Mouse (Mus musculus): Measurements from ENCODE around the gene Ccdc162. TPM values are rescaled to one million over a fixed set of nuclear protein-coding genes. Genes with fewer than 3 reads are reported as not detected.

Ccdc162 gene
- polyA plus RNA-seq, 1 experiment from 2014 or later, result 0.77 TPM

GRCm38 (mm10) chr10:41544481-41545190 lies 171.8 kb downstream of the Ccdc162 start:
- Histone ChIP-seq H3K27me3 (no peaks in the 10 kb centered on the region), H3K27ac (no peak overlapping the region), H3K4me1 (peaks cover 13% of the 10 kb centered on the region), H3K9ac (no peak overlapping the region), H3K9me3 (peaks cover 5% of the 10 kb centered on the region; the same call in 1 of the 2 replicates), H3K4me2 (no peak overlapping the region), H3K36me3 (no peaks in the 10 kb centered on the region), H3K4me3 (no peak overlapping the region)
- WGBS, result 11% methylated on average over 7 of the region's 7 CpGs
- ATAC-seq (ENCODE audit: borderline replicate concordance, extremely low read depth, low FRiP score, low TSS enrichment), result 0 out of 2 replicates have a peak, but pooled peaks have one; percentile 39

DNA sequence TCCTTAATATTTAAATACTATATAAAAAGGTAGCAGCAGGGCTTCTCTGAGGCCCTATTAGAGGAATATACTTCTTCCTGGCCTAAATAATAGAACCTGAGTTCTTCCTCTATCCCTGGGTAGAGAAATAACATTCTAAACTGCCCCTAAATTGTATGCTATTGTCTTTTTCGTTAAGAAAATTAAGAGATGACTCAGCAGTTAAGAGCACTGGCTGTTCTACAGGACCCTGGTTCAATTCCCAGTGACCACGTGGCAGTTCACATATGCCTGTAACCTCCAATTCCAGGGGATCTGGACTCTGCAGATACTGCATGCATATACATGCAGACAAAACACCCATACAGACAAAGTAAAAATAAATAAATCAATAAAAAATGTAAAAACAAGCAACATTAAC lies 172.6 kb downstream of the Ccdc162 start:
- WGBS, result 62% methylated on average over 2 of the region's 2 CpGs

DNA sequence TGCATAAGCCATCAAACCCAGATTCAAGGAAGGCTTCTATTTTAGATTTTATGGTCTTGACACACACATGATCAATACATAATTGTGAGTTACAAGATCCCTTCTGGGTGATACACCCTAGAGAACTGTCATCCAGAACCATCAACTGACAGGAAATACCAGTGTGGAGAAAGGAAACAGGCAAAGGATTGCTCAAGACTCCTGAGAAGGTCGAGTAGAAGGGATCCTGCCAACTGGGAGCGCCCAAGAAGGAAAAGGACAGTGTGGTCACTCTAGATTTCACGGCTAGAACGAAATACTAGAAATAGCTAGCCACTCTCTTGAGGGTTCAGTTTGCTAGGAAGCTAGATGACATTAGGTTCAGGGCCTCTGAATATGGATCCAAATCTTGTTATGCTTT lies 173.0 kb downstream of the Ccdc162 start:
- peaks cover 13% of the 10 kb centered on the region for H3K4me1 ChIP-seq
- H3K4me2 ChIP-seq, result no peak overlapping the region
- H3K27ac ChIP-seq, result no peak overlapping the region
- no peaks in the 10 kb centered on the region for H3K27me3 ChIP-seq
- H3K36me3 ChIP-seq, result no peaks in the 10 kb centered on the region
- WGBS, result 74% methylated on average over 4 of the region's 4 CpGs
- H3K4me3 ChIP-seq, result no peak overlapping the region
- H3K9me3 ChIP-seq, result no peaks in the 10 kb centered on the region
- no peak for ATAC-seq (ENCODE audit: borderline replicate concordance, extremely low read depth, low FRiP score, low TSS enrichment)
- no peak overlapping the region for H3K9ac ChIP-seq

More for the DNA sequence above, 172.6 kb downstream of the Ccdc162 start:
- Histone ChIP-seq H3K9me3 (no peaks in the 10 kb centered on the region), H3K27me3 (no peaks in the 10 kb centered on the region), H3K4me2 (no peak overlapping the region), H3K36me3 (no peaks in the 10 kb centered on the region), H3K4me1 (peaks cover 13% of the 10 kb centered on the region), H3K27ac (no peak overlapping the region), H3K9ac (no peak overlapping the region), H3K4me3 (no peak overlapping the region)
- no peak for ATAC-seq (ENCODE audit: borderline replicate concordance, extremely low read depth, low FRiP score, low TSS enrichment)

GRCm38 (mm10) chr10:41542057-41542456 lies 174.4 kb downstream of the Ccdc162 start:
- H3K9ac ChIP-seq, result no peak overlapping the region
- 95% methylated on average over 6 of the region's 6 CpGs for WGBS
- peaks cover 13% of the 10 kb centered on the region for H3K4me1 ChIP-seq
- no peak overlapping the region for H3K27ac ChIP-seq
- H3K4me2 ChIP-seq, result no peak overlapping the region
- H3K4me3 ChIP-seq, result no peak overlapping the region
- no peaks in the 10 kb centered on the region for H3K27me3 ChIP-seq
- no peaks in the 10 kb centered on the region for H3K9me3 ChIP-seq
- H3K36me3 ChIP-seq, result peaks cover 5% of the 10 kb centered on the region
- no peak for ATAC-seq (ENCODE audit: borderline replicate concordance, extremely low read depth, low FRiP score, low TSS enrichment)

- Histone ChIP-seq H3K4me3 (no peak overlapping the region), H3K9me3 (no peaks in the 10 kb centered on the region), H3K4me2 (no peak overlapping the region), H3K27me3 (no peaks in the 10 kb centered on the region), H3K4me1 (no peaks in the 10 kb centered on the region), H3K27ac (no peak overlapping the region), H3K9ac (no peak overlapping the region), H3K36me3 (peaks cover 31% of the 10 kb centered on the region)
- ATAC-seq (ENCODE audit: borderline replicate concordance, extremely low read depth, low FRiP score, low TSS enrichment), result no peak
- 91% methylated on average over 4 of the region's 4 CpGs for WGBS
Observed at GRCm38 (mm10) chr10:41538986-41539385, 177.4 kb downstream of the Ccdc162 start.

- H3K27me3 ChIP-seq, result no peaks in the 10 kb centered on the region
- ATAC-seq (ENCODE audit: borderline replicate concordance, extremely low read depth, low FRiP score, low TSS enrichment), result no peak
- no peak overlapping the region for H3K4me2 ChIP-seq
- H3K4me1 ChIP-seq, result no peaks in the 10 kb centered on the region
- H3K36me3 ChIP-seq, result peaks cover 41% of the 10 kb centered on the region
- H3K4me3 ChIP-seq, result no peak overlapping the region
- no peak overlapping the region for H3K27ac ChIP-seq
- H3K9me3 ChIP-seq, result no peaks in the 10 kb centered on the region
- H3K9ac ChIP-seq, result no peak overlapping the region
- WGBS, result 89% methylated on average over 3 of the region's 3 CpGs
Observed at GRCm38 (mm10) chr10:41537983-41538330, 178.5 kb downstream of the Ccdc162 start.

GRCm38 (mm10) chr10:41537226-41537982 lies 179.0 kb downstream of the Ccdc162 start:
- WGBS, result 94% methylated on average over 4 of the region's 4 CpGs
- H3K36me3 ChIP-seq, result peaks cover 45% of the 10 kb centered on the region
- ATAC-seq (ENCODE audit: borderline replicate concordance, extremely low read depth, low FRiP score, low TSS enrichment), result no peak

DNA sequence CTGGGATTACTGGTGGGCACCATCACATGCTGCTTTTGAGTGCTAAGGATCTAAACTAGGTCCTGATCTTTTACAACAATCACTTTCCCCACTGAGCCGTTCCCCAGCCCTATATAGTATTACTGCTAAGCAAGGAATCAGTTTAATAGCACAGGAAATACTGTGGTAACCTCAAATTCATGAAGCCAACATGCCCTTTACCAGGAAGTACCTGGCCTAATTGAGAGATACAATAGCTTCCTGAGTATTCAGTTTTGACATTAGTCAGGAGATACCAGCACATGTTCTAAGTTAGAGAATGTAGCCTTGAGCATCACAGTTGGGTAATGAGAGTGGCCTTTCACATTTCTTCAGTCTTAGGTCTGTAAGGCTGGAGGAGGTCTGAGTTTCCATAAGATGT lies 179.7 kb downstream of the Ccdc162 start:
- ATAC-seq (ENCODE audit: borderline replicate concordance, extremely low read depth, low FRiP score, low TSS enrichment), result no peak

More at GRCm38 (mm10) chr10:41537226-41537982, 179.0 kb downstream of the Ccdc162 start:
- H3K9ac ChIP-seq, result no peak overlapping the region
- H3K4me1 ChIP-seq, result no peaks in the 10 kb centered on the region
- H3K4me2 ChIP-seq, result no peak overlapping the region
- no peak overlapping the region for H3K4me3 ChIP-seq
- no peaks in the 10 kb centered on the region for H3K27me3 ChIP-seq
- no peaks in the 10 kb centered on the region for H3K9me3 ChIP-seq
- no peak overlapping the region for H3K27ac ChIP-seq

DNA sequence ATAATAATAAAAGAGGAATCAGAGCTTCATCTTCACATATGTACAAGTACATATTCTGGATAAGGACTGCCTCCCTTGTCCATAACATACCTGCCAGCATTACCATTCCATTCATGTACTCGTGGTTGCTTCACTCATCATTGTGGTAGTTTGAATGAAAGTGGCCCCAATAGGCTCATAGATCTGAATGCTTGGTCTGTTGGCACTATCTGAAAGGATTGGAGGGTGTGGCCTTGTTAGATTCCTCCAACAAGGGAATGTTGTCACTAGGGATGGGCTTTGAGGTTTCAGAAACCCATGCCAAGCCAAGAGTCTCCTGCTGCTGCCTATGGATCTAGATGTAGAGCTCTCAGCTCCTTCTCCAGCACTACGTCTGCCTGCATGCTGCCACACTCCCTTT lies 180.4 kb downstream of the Ccdc162 start:
- no peak for ATAC-seq (ENCODE audit: borderline replicate concordance, extremely low read depth, low FRiP score, low TSS enrichment)
- WGBS, result 89% methylated on average over 2 of the region's 2 CpGs
- Histone ChIP-seq H3K4me2 (no peak overlapping the region), H3K4me3 (no peak overlapping the region), H3K27ac (no peak overlapping the region), H3K9ac (no peak overlapping the region), H3K4me1 (no peaks in the 10 kb centered on the region), H3K9me3 (no peaks in the 10 kb centered on the region), H3K27me3 (no peaks in the 10 kb centered on the region), H3K36me3 (peaks cover 48% of the 10 kb centered on the region)

More for the DNA sequence above, 179.7 kb downstream of the Ccdc162 start:
- Histone ChIP-seq H3K9me3 (no peaks in the 10 kb centered on the region), H3K9ac (no peak overlapping the region), H3K27ac (no peak overlapping the region), H3K4me1 (no peaks in the 10 kb centered on the region), H3K27me3 (no peaks in the 10 kb centered on the region), H3K4me2 (no peak overlapping the region), H3K36me3 (peaks cover 47% of the 10 kb centered on the region), H3K4me3 (no peak overlapping the region)
- WGBS, result 91% methylated on average over 1 of the region's 1 CpGs

DNA sequence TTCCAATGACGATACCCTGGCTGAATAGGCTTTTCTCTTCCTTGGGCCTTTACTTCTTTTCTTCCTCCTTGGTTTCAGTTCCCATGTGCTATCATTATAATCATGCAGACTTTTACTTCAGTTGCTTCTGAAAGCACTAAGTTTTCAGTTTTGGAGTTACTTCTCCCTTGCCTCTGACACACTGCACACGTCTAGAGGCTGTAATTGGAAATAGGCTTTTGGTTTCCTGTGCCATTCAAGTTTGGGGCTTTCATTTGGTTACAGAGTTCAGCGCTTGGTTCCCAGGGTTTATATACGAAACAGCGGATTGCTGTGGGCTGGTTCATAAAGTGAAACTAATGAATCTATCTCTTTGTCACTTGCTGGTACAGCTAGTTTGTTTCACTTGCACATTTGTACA lies 186.5 kb downstream of the Ccdc162 start:
- no peak overlapping the region for H3K4me2 ChIP-seq
- peaks cover 64% of the 10 kb centered on the region for H3K36me3 ChIP-seq
- H3K27me3 ChIP-seq, result no peaks in the 10 kb centered on the region
- H3K4me3 ChIP-seq, result no peak overlapping the region
- H3K27ac ChIP-seq, result no peak overlapping the region
- H3K9ac ChIP-seq, result no peak overlapping the region
- no peaks in the 10 kb centered on the region for H3K9me3 ChIP-seq
- no peak for ATAC-seq (ENCODE audit: borderline replicate concordance, extremely low read depth, low FRiP score, low TSS enrichment)
- no peaks in the 10 kb centered on the region for H3K4me1 ChIP-seq
- WGBS, result 88% methylated on average over 5 of the region's 5 CpGs

GRCm38 (mm10) chr10:41525696-41526095 lies 190.7 kb downstream of the Ccdc162 start:
- Histone ChIP-seq H3K36me3 (peaks cover 42% of the 10 kb centered on the region), H3K9me3 (no peaks in the 10 kb centered on the region), H3K4me2 (no peak overlapping the region), H3K27ac (no peak overlapping the region), H3K9ac (no peak overlapping the region), H3K4me1 (peaks cover 29% of the 10 kb centered on the region), H3K4me3 (no peak overlapping the region), H3K27me3 (no peaks in the 10 kb centered on the region)
- no peak for ATAC-seq (ENCODE audit: borderline replicate concordance, extremely low read depth, low FRiP score, low TSS enrichment)
- WGBS, result 66% methylated on average over 1 of the region's 1 CpGs

DNA sequence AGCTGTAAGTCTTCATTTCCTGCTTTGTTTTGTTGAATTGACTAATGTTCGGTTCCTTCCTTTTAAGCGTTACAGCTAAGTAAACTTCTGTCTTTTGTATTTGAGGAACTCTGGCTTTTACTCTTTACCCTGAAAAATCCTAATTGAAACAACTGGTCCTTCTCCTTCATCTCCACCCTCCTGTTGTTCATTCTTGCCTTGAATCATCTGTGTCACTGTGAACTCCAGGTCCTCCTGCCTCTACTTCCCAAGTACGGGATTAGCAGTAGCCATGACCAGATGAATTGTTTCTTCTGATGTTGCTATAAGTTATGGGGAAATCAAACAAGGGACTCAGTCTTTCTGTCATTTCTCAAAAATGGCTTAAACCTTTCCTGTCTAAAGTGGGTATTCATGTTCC lies 193.0 kb downstream of the Ccdc162 start:
- H3K4me3 ChIP-seq, result no peak overlapping the region
- H3K9ac ChIP-seq, result no peak overlapping the region
- no peaks in the 10 kb centered on the region for H3K9me3 ChIP-seq
- peaks cover 31% of the 10 kb centered on the region for H3K4me1 ChIP-seq
- no peak overlapping the region for H3K4me2 ChIP-seq
- WGBS, result 56% methylated on average over 3 of the region's 3 CpGs
- no peak overlapping the region for H3K27ac ChIP-seq
- H3K36me3 ChIP-seq, result peaks cover 22% of the 10 kb centered on the region
- no peak for ATAC-seq (ENCODE audit: borderline replicate concordance, extremely low read depth, low FRiP score, low TSS enrichment)
- no peaks in the 10 kb centered on the region for H3K27me3 ChIP-seq

Data from lung, embryonic 15.5 days (tissue).